11 mouse cellular contexts compared by ENCODE assay signal in the genomic region with DNA sequence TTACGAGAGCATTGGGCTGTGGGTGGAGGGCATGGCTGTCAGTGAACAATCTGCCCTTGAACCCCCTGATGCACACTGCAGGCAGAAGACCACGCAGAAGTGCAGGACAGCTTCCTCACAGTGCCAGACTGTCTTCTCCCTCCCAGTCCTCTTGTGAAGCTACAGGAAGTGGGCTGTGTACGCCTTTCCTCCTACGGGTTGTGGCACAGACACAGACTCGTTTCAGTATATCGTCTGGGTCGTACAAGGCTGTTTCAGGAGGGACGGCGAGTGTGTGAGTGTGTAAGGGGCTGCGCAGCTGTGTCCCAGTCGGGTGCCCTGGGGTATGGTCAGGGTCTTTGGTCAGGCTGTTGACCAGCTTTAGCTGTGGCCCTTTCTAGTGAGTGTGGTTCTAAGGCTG. TPM values are rescaled to one million over a fixed set of nuclear protein-coding genes. Genes with fewer than 3 reads are reported as not detected.
DNase-seq lines count a peak whose midpoint lies in the region; ATAC-seq lines count a peak whose summit lies in the region.
"Had no signal": no experiment of that assay in that cellular context is flagged by ENCODE, and none has a peak within 500 bp of the region (broad histone marks: within the 10 kb centered on the region; RNA-seq: fewer than 3 reads in every experiment).

No protein-coding gene starts in this region.

- intact Hi-C loops in heart, postnatal 36 days (cut with DNase I) = loop anchor here (5.0 kb wide), 1 partner anchor 199 kb away; the partner anchor contains the start of gene Apobec3

- H3K4me2 ChIP-seq in heart, embryonic 15.5 days = peak overlapping the region; percentile 24; the same call in 1 of the 2 replicates
- no peak overlapping the region for H3K4me2 ChIP-seq in forebrain, embryonic 16.5 days (ENCODE audit: low read length)
- H3K4me2 ChIP-seq: forebrain, embryonic 13.5 days had no signal

- peaks cover 38% of the 10 kb centered on the region for H3K4me1 ChIP-seq in heart, embryonic 15.5 days (replicated peaks)
- H3K4me1 ChIP-seq in megakaryocyte, embryonic 14.5 days = peaks cover 84% of the 10 kb centered on the region
- peaks cover 31% of the 10 kb centered on the region for H3K4me1 ChIP-seq in forebrain, embryonic 16.5 days (replicated peaks; ENCODE audit: control insufficient read depth, insufficient read depth, low read length)

- 63% methylated on average over 11 of the region's 11 CpGs for WGBS in heart, embryonic 15.5 days
- WGBS in forebrain, embryonic 16.5 days = 95% methylated on average over 11 of the region's 11 CpGs

- no peak for ATAC-seq in heart, embryonic 15.5 days (replicated peaks; ENCODE audit: insufficient number of reproducible peaks, insufficient read depth, low FRiP score, low read depth)
- ATAC-seq in granulocyte monocyte progenitor cell, adult 5-6 weeks (replicated peaks; ENCODE audit: poor library complexity, severe bottlenecking) = peak; percentile 26
- no peak for ATAC-seq in forebrain, embryonic 16.5 days
- ATAC-seq: forebrain, embryonic 13.5 days had no signal

- H3K27me3 ChIP-seq in heart, embryonic 15.5 days = no peaks in the 10 kb centered on the region
- no peaks in the 10 kb centered on the region for H3K27me3 ChIP-seq in megakaryocyte, embryonic 14.5 days (replicated peaks)
- H3K27me3 ChIP-seq in forebrain, embryonic 16.5 days (replicated peaks; ENCODE audit: control insufficient read depth, insufficient read depth, low read length) = no peaks in the 10 kb centered on the region
- H3K27me3 ChIP-seq: forebrain, embryonic 13.5 days had no signal

- H3K9ac ChIP-seq in heart, embryonic 15.5 days = no peak overlapping the region
- H3K9ac ChIP-seq in forebrain, embryonic 16.5 days (replicated peaks; ENCODE audit: low read depth, low read length) = no peak overlapping the region
- H3K9ac ChIP-seq: forebrain, embryonic 13.5 days had no signal

- no peak overlapping the region for H3K4me3 ChIP-seq in heart, embryonic 15.5 days
- H3K4me3 ChIP-seq in megakaryocyte, embryonic 14.5 days (replicated peaks) = peak overlapping the region; percentile 93
- H3K4me3 ChIP-seq in forebrain, embryonic 16.5 days (replicated peaks; ENCODE audit: low read length) = no peak overlapping the region
- H3K4me3 ChIP-seq: forebrain, embryonic 13.5 days had no signal

- H3K27ac ChIP-seq in heart, embryonic 15.5 days = peak overlapping the region; percentile 18; the same call in 1 of the 2 replicates
- H3K27ac ChIP-seq in forebrain, embryonic 16.5 days (ENCODE audit: low read length) = no peak overlapping the region
- H3K27ac ChIP-seq: forebrain, embryonic 13.5 days had no signal

- peaks cover 10% of the 10 kb centered on the region for H3K36me3 ChIP-seq in heart, embryonic 15.5 days
- H3K36me3 ChIP-seq in megakaryocyte, embryonic 14.5 days (replicated peaks; ENCODE audit: low read length) = peaks cover 37% of the 10 kb centered on the region
- H3K36me3 ChIP-seq in forebrain, embryonic 16.5 days (ENCODE audit: control insufficient read depth, insufficient read depth) = peaks cover 3% of the 10 kb centered on the region; the same call in 1 of the 2 replicates

- DNase-seq in heart, postnatal 36 days = no peak
- DNase-seq in CD4-positive helper T cell, adult 2 months (ENCODE audit: low read depth, low spot score) = peak; percentile 80
- DNase-seq in frontal cortex, postnatal 36 days (ENCODE audit: low spot score in 2 of 2) = no peak
- DNase-seq in kidney, adult 11 months = no peak
- DNase-seq: kidney, postnatal 10 days; midbrain, embryonic 14.5 days had no signal

- H3K9me3 ChIP-seq in heart, embryonic 15.5 days (replicated peaks) = no peaks in the 10 kb centered on the region
- H3K9me3 ChIP-seq in megakaryocyte, embryonic 14.5 days = no peaks in the 10 kb centered on the region
- no peaks in the 10 kb centered on the region for H3K9me3 ChIP-seq in forebrain, embryonic 16.5 days (ENCODE audit: control insufficient read depth, low read length)
- H3K9me3 ChIP-seq: forebrain, embryonic 13.5 days had no signal

RNA-seq across cellular contexts. Expression of gene Gtpbp1, which starts 3.1 kb away (rescaled TPM):
- 23.7 and 30.0 TPM in 2 replicates for polyA plus RNA-seq in heart, embryonic 15.5 days (2015; fragmentation: Nextera tagmentation; extraction: Ambion mirVana)
- total RNA-seq in heart, postnatal 36 days (2021) = 10 to 100 TPM; 27.2 to 28.4 TPM
- 45.8 and 52.4 TPM in 2 replicates for total RNA-seq in granulocyte monocyte progenitor cell, adult 5-6 weeks (2014; fragmentation: Nextera tagmentation)
- total RNA-seq in granulocyte monocyte progenitor cell, adult 5-6 weeks (2017) = 47.0 and 59.9 TPM in 2 replicates
- polyA plus RNA-seq in megakaryocyte, embryonic 14.5 days (2012; ENCODE audit: insufficient read depth, low replicate concordance) = 42.4 and 70.4 TPM in 2 replicates
- 55.7 and 56.5 TPM in 2 replicates for polyA plus RNA-seq in forebrain, embryonic 16.5 days (2015; fragmentation: Nextera tagmentation; extraction: Ambion mirVana)

RNA-seq across cellular contexts. Expression of gene Josd1, which starts 6.0 kb away (rescaled TPM):
- 20.6 and 24.5 TPM in 2 replicates for polyA plus RNA-seq in heart, embryonic 15.5 days (2015; fragmentation: Nextera tagmentation; extraction: Ambion mirVana)
- 10 to 100 TPM; 24.2 to 25.0 TPM for total RNA-seq in heart, postnatal 36 days (2021)
- 22.7 and 24.9 TPM in 2 replicates for total RNA-seq in granulocyte monocyte progenitor cell, adult 5-6 weeks (2014; fragmentation: Nextera tagmentation)
- 19.2 and 23.6 TPM in 2 replicates for total RNA-seq in granulocyte monocyte progenitor cell, adult 5-6 weeks (2017)
- 5.4 and 16.7 TPM in 2 replicates for polyA plus RNA-seq in megakaryocyte, embryonic 14.5 days (2012; ENCODE audit: insufficient read depth, low replicate concordance)
- 24.5 and 25.2 TPM in 2 replicates for polyA plus RNA-seq in forebrain, embryonic 16.5 days (2015; fragmentation: Nextera tagmentation; extraction: Ambion mirVana)

RNA-seq across cellular contexts. Expression of gene Tomm22, which starts 23.1 kb away (rescaled TPM):
- polyA plus RNA-seq in heart, embryonic 15.5 days (2015; fragmentation: Nextera tagmentation; extraction: Ambion mirVana) = 218 and 234 TPM in 2 replicates
- 100 to 1,000 TPM; 110 to 120 TPM for total RNA-seq in heart, postnatal 36 days (2021)
- 146 and 147 TPM in 2 replicates for total RNA-seq in granulocyte monocyte progenitor cell, adult 5-6 weeks (2014; fragmentation: Nextera tagmentation)
- total RNA-seq in granulocyte monocyte progenitor cell, adult 5-6 weeks (2017) = 88.0 and 117 TPM in 2 replicates
- 60.9 and 120 TPM in 2 replicates for polyA plus RNA-seq in megakaryocyte, embryonic 14.5 days (2012; ENCODE audit: insufficient read depth, low replicate concordance)
- polyA plus RNA-seq in forebrain, embryonic 16.5 days (2015; fragmentation: Nextera tagmentation; extraction: Ambion mirVana) = 249 and 262 TPM in 2 replicates

RNA-seq across cellular contexts. Expression of gene Cby1, which starts 34.7 kb away (rescaled TPM):
- polyA plus RNA-seq in heart, embryonic 15.5 days (2015; fragmentation: Nextera tagmentation; extraction: Ambion mirVana) = 51.0 and 52.5 TPM in 2 replicates
- 10 to 100 TPM; 21.3 to 23.5 TPM for total RNA-seq in heart, postnatal 36 days (2021)
- 17.9 and 35.2 TPM in 2 replicates for total RNA-seq in granulocyte monocyte progenitor cell, adult 5-6 weeks (2014; fragmentation: Nextera tagmentation)
- 32.0 and 45.5 TPM in 2 replicates for total RNA-seq in granulocyte monocyte progenitor cell, adult 5-6 weeks (2017)
- 122 and 127 TPM in 2 replicates for polyA plus RNA-seq in megakaryocyte, embryonic 14.5 days (2012; ENCODE audit: insufficient read depth, low replicate concordance)
- 116 and 117 TPM in 2 replicates for polyA plus RNA-seq in forebrain, embryonic 16.5 days (2015; fragmentation: Nextera tagmentation; extraction: Ambion mirVana)

RNA-seq across cellular contexts. Expression of gene Fam227a, which starts 35.0 kb away (rescaled TPM):
- 0.39 and 0.81 TPM in 2 replicates for polyA plus RNA-seq in heart, embryonic 15.5 days (2015; fragmentation: Nextera tagmentation; extraction: Ambion mirVana)
- total RNA-seq in heart, postnatal 36 days (2021) = 1 to 10 TPM in 1 of 2 experiments, under 1 TPM in 1; 0.78 to 1.7 TPM
- total RNA-seq in granulocyte monocyte progenitor cell, adult 5-6 weeks (2014; fragmentation: Nextera tagmentation) = 0.85 and 6.5 TPM in 2 replicates
- 1.8 and 2.3 TPM in 2 replicates for total RNA-seq in granulocyte monocyte progenitor cell, adult 5-6 weeks (2017)
- polyA plus RNA-seq in megakaryocyte, embryonic 14.5 days (2012; ENCODE audit: insufficient read depth, low replicate concordance) = 0.38 and 2.9 TPM in 2 replicates
- 3.9 and 4.5 TPM in 2 replicates for polyA plus RNA-seq in forebrain, embryonic 16.5 days (2015; fragmentation: Nextera tagmentation; extraction: Ambion mirVana)
